Mouse (Mus musculus) mesoderm, embryonic 11.5 days (tissue): Measurements from ENCODE around the gene Lpcat2b.

Source experiments
- DNase-seq: peaks from one replicate; pipeline ENCODE4 v3.0.0-alpha.2; 2012; ENCODE audit warnings: low read depth, low spot score

Lpcat2b gene

GRCm38 (mm10) chr5:107447977-107448376 is 16.6 kb downstream of the Lpcat2b start:
- no peak for DNase-seq

- no peak for DNase-seq
Observed at GRCm38 (mm10) chr5:107448784-107449183, 17.4 kb downstream of the Lpcat2b start.

- DNase-seq, result no peak
Observed at GRCm38 (mm10) chr5:107449620-107450019, 18.3 kb downstream of the Lpcat2b start.

- no peak for DNase-seq
Observed at GRCm38 (mm10) chr5:107450299-107450698, 18.9 kb downstream of the Lpcat2b start.

GRCm38 (mm10) chr5:107462147-107463076 is 31.1 kb downstream of the Lpcat2b start:
- DNase-seq, result no peak

- no peak for DNase-seq
Observed at GRCm38 (mm10) chr5:107466501-107466900, 35.2 kb downstream of the Lpcat2b start.

GRCm38 (mm10) chr5:107467098-107467497 is 35.7 kb downstream of the Lpcat2b start:
- no peak for DNase-seq

GRCm38 (mm10) chr5:107470600-107471329 is 39.4 kb downstream of the Lpcat2b start:
- no peak for DNase-seq

GRCm38 (mm10) chr5:107480194-107480593 is 48.8 kb downstream of the Lpcat2b start:
- DNase-seq, result no peak
